Mouse (Mus musculus) cerebellum, adult 2 months (tissue): ENCODE measurements around the gene Cradd. TPM values are rescaled to one million over a fixed set of nuclear protein-coding genes. Genes with fewer than 3 reads are reported as not detected.
A peak's percentile ranks its signal among the peaks of the same experiment; 100 is the strongest.

Experiments
- DNase-seq, 2 experiments: peaks; one replicate each; pipeline ENCODE4 v3.0.0; 2021
- H3K27ac ChIP-seq: fragments of 200-500 bp; 2 replicates; pipeline ENCODE4 v1.5.1; 2012; ENCODE audit warnings: low read length, control low read depth, inconsistent platforms; ENCODE audit not compliant: insufficient read depth
- H3K27me3 ChIP-seq: fragments of 200-500 bp; 2 replicates; pipeline ENCODE4 v1.6.1; 2012; ENCODE audit warnings: inconsistent platforms, mild to moderate bottlenecking, low read length, moderate library complexity; ENCODE audit not compliant: control insufficient read depth, insufficient read depth
- H3K4me1 ChIP-seq: fragments of 200-500 bp; 2 replicates; pipeline ENCODE4 v1.6.1; 2011; ENCODE audit warnings: low read length; ENCODE audit not compliant: control insufficient read depth, insufficient read depth
- H3K4me3 ChIP-seq: fragments of 200-500 bp; replicated peaks from 2 replicates; pipeline ENCODE3; 2011; ENCODE audit warnings: mild to moderate bottlenecking, low read depth, low read length, control low read depth; ENCODE audit not compliant: insufficient read depth
- CTCF ChIP-seq: fragments of 200-500 bp; IDR thresholded peaks from 2 replicates; pipeline ENCODE4 v1.5.1; 2011; ENCODE audit warnings: low read depth, mild to moderate bottlenecking, control low read depth, low read length, moderate library complexity, borderline replicate concordance; ENCODE audit not compliant: insufficient read depth
- POLR2A ChIP-seq: fragments of 200-500 bp; IDR thresholded peaks from 2 replicates; pipeline ENCODE4 v1.6.1; 2011; ENCODE audit warnings: low read length, control low read depth, borderline replicate concordance; ENCODE audit not compliant: insufficient read depth
- WGBS: fragments of 180-500 bp; shearing (Covaris S2); methylation state at CpG from one replicate; pipeline ENCODE4 v1.1.7; 2018; 5-methylcytosine and 5-hydroxymethylcytosine counted together
- polyA plus RNA-seq: library from polyadenylated mRNA; depleted of rRNA; stranded (reverse); fragments of >200 nt; gene quantifications from 2 replicates; pipeline ENCODE4 v1.2.3, GENCODE M21; 2012

Cradd gene
- polyA plus RNA-seq, 1 experiment = 11.7 TPM

DNA sequence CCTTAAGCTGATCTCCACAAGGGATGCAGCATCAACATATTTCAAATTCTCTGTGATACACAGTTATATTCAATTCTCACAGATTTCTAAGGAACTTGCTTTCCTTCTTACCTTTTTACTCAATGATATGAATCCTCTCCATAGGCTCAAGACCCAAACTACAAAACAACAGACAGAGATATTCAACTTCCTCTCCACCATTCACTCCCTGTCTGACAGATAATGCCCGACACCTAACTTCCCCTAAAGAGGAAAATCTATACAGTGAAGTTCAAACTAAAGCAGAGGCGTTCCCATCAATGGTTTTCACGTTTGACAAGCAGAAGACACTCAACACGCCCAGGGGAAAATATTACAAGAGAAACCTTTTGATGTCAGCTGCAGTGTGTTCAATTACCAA is 97.2 kb downstream of the Cradd start:
- DNase-seq = no peak
- no peak overlapping the region for H3K27ac ChIP-seq
- no peaks in the 10 kb centered on the region for H3K4me1 ChIP-seq
- no peak for TF ChIP-seq POLR2A
- no peak for TF ChIP-seq CTCF
- no peak overlapping the region for H3K4me3 ChIP-seq
- H3K27me3 ChIP-seq = no peaks in the 10 kb centered on the region
- WGBS = 88% methylated on average over 4 of the region's 4 CpGs

DNA sequence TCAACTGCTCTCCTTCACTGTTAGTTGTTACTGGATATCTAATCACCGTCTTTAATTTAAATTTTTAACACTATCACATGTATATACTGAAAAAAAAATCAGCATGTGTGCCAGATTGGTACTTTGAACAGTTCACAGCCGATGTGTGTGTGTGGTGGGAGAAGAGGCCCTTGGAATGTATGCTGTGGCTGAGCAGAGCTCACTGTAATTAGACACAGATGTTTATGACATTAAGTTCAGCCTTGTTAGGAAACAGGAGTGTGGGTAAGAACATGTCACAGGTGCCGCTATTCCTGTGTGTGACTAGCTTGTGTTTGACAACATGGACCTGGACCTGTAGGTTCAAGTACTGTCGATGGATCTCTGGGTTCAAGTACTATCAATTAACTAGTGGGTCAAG is 98.9 kb downstream of the Cradd start:
- no peak overlapping the region for H3K4me3 ChIP-seq
- no peaks in the 10 kb centered on the region for H3K4me1 ChIP-seq
- DNase-seq = no peak
- WGBS = 96% methylated on average over 4 of the region's 4 CpGs
- TF ChIP-seq CTCF (no peak), POLR2A (no peak)
- no peak overlapping the region for H3K27ac ChIP-seq
- H3K27me3 ChIP-seq = no peaks in the 10 kb centered on the region

DNA sequence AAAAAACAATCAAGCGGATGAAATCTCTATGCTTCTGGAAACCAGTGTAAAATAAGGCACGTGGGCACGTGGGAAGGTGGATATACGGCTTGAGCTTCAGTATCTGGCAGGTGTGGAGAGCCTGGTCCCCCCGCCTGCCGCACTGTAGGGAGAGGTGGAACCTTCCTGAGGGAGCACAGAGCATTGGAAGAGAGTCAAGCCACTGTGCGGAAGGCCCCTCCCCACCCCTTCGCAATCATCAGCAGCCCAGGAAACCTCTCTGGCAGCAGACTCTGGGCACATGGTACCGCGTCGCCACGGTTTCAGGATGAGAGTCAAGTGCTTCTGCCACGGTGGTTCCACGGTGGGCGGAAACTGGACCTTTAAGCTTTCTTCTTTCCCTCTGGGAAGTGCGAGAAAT is 100.7 kb downstream of the Cradd start:
- 23% methylated on average over 16 of the region's 16 CpGs for WGBS
- Histone ChIP-seq H3K4me1 (no peaks in the 10 kb centered on the region), H3K4me3 (peak overlapping the region; percentile 1), H3K27ac (no peak overlapping the region), H3K27me3 (no peaks in the 10 kb centered on the region)
- DNase-seq = peak in 1 of 2 experiments; percentile 13
- TF ChIP-seq POLR2A (no peak), CTCF (no peak)

DNA sequence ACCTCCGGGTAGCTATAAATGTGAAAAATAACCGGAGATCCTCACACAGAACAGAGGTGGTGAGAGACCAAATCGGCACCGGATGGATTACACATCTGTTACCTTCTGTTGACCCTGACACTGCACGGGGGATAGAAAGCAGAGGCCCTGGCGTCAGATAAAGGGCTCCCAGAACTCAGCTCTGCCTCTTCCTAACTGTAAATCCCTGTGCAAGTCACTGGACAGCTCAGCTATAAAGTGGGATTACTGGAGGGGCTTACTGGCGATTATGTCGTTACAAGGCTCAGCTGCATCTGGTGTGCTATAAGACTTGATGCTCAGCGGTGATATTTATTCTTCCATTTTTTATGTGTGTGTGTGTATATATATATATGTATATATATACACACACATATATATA is 102.0 kb downstream of the Cradd start:
- TF ChIP-seq POLR2A (no peak), CTCF (no peak)
- Histone ChIP-seq H3K4me1 (no peaks in the 10 kb centered on the region), H3K27ac (no peak overlapping the region), H3K27me3 (no peaks in the 10 kb centered on the region), H3K4me3 (no peak overlapping the region)
- 95% methylated on average over 9 of the region's 9 CpGs for WGBS
- no peak for DNase-seq

DNA sequence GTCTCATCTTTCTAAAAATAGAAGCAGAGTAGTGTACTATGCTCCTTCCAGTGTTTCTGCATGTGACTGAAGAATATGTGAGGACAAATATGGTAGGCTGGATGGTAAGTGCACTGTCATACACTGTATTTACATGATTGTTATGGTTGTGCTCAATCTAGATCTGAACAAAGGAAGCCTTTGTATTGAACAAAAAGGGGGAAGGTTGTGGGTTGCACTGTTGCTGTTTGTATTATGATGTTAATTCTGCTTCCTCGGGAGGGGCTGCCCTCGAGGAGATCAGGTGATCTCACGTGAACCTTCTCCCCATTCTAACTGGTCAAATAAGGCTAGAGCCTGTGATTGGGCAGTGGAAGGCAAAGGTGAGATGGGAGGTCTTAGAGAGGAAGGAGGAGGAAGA is 103.4 kb downstream of the Cradd start:
- TF ChIP-seq CTCF (no peak), POLR2A (no peak)
- Histone ChIP-seq H3K4me3 (no peak overlapping the region), H3K27me3 (no peaks in the 10 kb centered on the region), H3K27ac (no peak overlapping the region), H3K4me1 (no peaks in the 10 kb centered on the region)
- 57% methylated on average over 3 of the region's 3 CpGs for WGBS
- no peak for DNase-seq

DNA sequence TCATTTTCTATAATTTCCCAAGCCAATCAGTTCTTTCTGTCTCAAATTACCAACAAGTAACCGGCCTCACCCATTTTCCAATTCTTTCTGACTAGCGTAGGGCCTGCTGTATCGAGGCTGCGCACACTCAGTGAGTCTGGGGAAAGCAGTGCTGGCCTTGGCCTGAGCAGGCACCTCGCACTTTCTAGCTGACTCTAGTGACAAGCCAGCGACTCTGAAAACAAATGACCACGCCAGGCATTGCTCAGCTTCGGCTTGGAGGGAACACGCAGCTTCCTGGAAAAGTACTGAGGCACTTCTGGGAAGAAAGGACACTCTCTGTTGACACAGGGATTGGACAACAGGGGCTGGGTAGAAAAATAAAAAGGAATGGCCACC is 105.3 kb downstream of the Cradd start:
- H3K4me3 ChIP-seq = no peak overlapping the region
- TF ChIP-seq CTCF = no peak
- no peak for TF ChIP-seq POLR2A
- H3K27me3 ChIP-seq = no peaks in the 10 kb centered on the region
- WGBS = 84% methylated on average over 9 of the region's 9 CpGs
- DNase-seq = no peak
- no peaks in the 10 kb centered on the region for H3K4me1 ChIP-seq
- no peak overlapping the region for H3K27ac ChIP-seq

DNA sequence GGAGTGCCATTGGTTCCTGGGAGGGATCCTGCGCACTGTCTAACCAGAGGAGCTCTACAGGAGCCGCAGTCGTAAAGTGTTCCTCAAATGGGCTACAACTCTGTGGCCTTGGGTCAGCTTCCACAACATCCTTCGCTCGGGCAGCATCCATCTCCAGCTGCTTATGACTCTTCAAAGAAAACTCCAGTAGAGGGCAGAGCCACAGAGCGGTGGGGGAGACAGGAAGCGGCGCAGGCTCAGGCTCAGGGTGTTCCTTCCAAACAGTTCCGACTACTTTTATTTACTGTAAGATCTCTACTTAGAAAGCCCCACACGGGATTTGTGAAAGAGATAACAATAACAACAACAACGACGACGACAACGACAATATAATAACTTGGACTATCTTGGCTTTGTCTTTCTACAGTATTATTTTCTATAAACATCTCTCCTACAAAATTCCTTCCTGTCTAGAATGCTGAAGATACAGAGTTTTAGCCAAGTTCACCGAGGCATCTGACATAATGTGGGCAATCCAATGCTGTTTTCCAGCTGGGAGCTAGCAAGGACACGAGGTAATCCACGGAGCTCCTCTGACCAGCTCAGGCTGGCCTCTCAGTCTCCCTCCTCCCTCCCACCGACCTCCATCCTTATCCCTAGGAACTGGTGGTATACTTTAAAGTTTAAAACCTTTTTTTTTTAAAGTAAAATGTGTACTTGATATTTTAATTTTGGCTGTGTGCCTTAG is 105.8 kb downstream of the Cradd start:
- TF ChIP-seq POLR2A (no peak), CTCF (no peak)
- 64% methylated on average over 18 of the region's 18 CpGs for WGBS
- no peak overlapping the region for H3K4me3 ChIP-seq
- no peak overlapping the region for H3K27ac ChIP-seq
- no peaks in the 10 kb centered on the region for H3K4me1 ChIP-seq
- no peak for DNase-seq
- no peaks in the 10 kb centered on the region for H3K27me3 ChIP-seq

DNA sequence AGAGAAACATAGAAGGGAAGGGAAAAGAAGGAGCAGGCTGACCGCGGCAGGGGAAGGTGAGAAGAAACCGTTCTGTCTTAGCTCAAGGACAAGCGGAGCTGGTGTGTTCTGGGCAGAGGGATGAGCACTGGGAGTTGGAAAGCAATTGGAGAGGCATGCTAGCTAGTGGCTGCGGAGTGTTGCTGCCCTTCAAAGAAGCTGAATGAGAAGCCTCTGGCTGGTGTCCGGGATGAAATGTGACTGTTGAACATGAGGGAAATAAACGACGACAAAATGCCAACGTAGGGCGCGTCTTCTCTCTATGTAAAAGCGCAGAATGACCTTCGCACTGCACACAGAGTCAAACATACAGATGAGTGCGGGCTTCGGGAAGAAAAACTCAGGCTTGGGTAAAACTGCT is 108.6 kb downstream of the Cradd start:
- no peak for DNase-seq
- Histone ChIP-seq H3K4me3 (no peak overlapping the region), H3K27me3 (no peaks in the 10 kb centered on the region), H3K27ac (no peak overlapping the region), H3K4me1 (no peaks in the 10 kb centered on the region)
- no peak for TF ChIP-seq POLR2A
- no peak for TF ChIP-seq CTCF
- 96% methylated on average over 15 of the region's 15 CpGs for WGBS
